Mouse (Mus musculus): ENCODE data around the gene Ly6f. TPM values are rescaled to one million over a fixed set of nuclear protein-coding genes. Genes with fewer than 3 reads are reported as not detected.

Gene Ly6f
- polyA plus RNA-seq (2015; fragmentation: Nextera tagmentation; extraction: Ambion mirVana) = not detected in 2 replicates

DNA sequence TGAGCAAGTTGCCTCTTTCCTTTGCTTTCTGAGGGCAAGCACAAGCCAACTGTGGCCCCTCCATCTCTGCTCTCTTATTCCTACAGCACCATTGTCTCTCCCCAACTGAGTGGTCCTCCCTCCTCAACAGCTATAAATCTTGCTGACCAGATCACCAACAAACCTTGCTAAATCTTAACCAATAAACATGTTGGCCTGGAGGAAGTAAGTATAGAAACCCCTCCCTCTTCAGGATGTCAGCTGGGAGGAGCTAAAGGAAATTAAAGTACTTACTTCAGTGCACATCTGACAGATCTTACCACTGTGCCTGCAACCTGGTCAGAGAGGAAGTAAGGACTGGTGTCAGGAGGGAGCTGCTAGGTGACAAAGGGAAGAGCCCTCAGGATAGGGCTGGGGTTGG, at the start of gene Ly6f:
Ly6f (plus strand) TSS at position 301 of the 400 bp plus-strand sequence.
- Histone ChIP-seq H3K4me2 (replicated peaks) (no peak within 1 kb of the TSS), H3K4me3 (replicated peaks) (no peak within 1 kb of the TSS), H3K9me3 (no peaks in the 10 kb centered on the region), H3K4me1 (replicated peaks) (no peaks in the 10 kb centered on the region), H3K36me3 (no peaks in the 10 kb centered on the region), H3K27ac (no peak within 1 kb of the TSS), H3K27me3 (no peaks in the 10 kb centered on the region), H3K9ac (replicated peaks) (no peak within 1 kb of the TSS)
- no peak for ATAC-seq

GRCm38 (mm10) chr15:75221942-75222341, 46.3 kb upstream of the Ly6f start:
- no peak overlapping the region for H3K9ac ChIP-seq (replicated peaks)
- H3K4me3 ChIP-seq (replicated peaks) = no peak overlapping the region
- H3K27me3 ChIP-seq = no peaks in the 10 kb centered on the region
- H3K4me1 ChIP-seq (replicated peaks) = no peaks in the 10 kb centered on the region
- H3K36me3 ChIP-seq = no peaks in the 10 kb centered on the region
- ATAC-seq = no peak
- H3K27ac ChIP-seq = no peak overlapping the region
- no peak overlapping the region for H3K4me2 ChIP-seq (replicated peaks)
- H3K9me3 ChIP-seq = peaks cover 2% of the 10 kb centered on the region; the same call in 1 of the 2 replicates

DNA sequence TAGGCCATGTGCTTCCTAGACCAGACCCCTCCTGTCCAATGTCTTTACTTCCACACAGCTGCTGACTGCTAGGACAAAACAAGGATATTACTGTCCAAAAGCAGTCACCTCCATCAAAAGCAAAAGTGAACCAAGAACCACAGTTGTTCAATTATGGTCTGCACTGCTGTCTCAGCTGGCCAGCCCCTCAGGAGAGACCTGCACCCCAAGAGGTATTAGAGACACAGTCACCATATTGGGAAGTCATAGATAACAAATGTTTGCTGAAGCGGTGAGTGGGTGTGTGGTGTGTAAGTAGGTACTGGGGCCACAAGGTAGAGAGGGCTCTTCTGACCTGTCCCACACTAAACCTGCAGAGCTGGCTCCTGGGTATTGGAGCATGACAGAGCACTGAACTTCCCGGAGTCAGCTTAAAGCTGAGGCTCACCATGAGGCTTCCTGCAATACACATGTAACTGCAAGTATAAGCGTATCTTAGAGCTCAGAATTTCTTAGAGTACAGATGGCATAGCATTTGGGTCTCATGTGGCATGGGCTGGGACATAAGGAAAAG, 30.4 kb upstream of the Ly6f start:
- no peak overlapping the region for H3K4me2 ChIP-seq (replicated peaks)
- WGBS = 79% methylated on average over 3 of the region's 3 CpGs

DNA sequence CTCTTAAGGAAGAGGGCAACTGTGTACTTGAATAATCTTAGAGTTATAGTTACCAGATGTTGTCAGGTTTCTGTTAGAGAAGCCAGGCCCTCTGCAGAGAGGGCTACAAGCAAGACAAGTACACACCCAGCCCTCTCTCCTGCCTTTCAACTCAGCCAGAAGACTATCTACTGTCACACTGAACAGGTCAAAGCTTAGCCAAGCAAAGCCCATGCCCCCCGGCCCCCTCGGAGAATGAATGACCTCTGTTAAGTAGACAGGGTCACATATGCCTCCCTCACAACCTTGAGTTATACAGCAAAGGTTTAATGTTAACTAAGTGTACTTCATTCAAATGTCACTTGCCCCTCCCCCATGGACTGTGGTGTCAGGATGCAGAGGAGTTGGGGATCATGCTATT, 27.7 kb upstream of the Ly6f start:
- no peaks in the 10 kb centered on the region for H3K4me1 ChIP-seq (replicated peaks)
- H3K36me3 ChIP-seq = no peaks in the 10 kb centered on the region
- H3K27me3 ChIP-seq = no peaks in the 10 kb centered on the region
- H3K9ac ChIP-seq (replicated peaks) = no peak overlapping the region
- H3K27ac ChIP-seq = no peak overlapping the region
- no peak overlapping the region for H3K4me3 ChIP-seq (replicated peaks)
- H3K4me2 ChIP-seq (replicated peaks) = no peak overlapping the region
- no peaks in the 10 kb centered on the region for H3K9me3 ChIP-seq
- WGBS = 89% methylated on average over 2 of the region's 2 CpGs
- no peak for ATAC-seq

More for the DNA sequence above, 30.4 kb upstream of the Ly6f start:
- H3K9ac ChIP-seq (replicated peaks) = no peak overlapping the region
- H3K27ac ChIP-seq = no peak overlapping the region
- H3K4me1 ChIP-seq (replicated peaks) = no peaks in the 10 kb centered on the region
- no peaks in the 10 kb centered on the region for H3K36me3 ChIP-seq
- no peaks in the 10 kb centered on the region for H3K9me3 ChIP-seq
- ATAC-seq = no peak
- H3K27me3 ChIP-seq = no peaks in the 10 kb centered on the region
- H3K4me3 ChIP-seq (replicated peaks) = no peak overlapping the region

- H3K36me3 ChIP-seq = no peaks in the 10 kb centered on the region
- no peak overlapping the region for H3K27ac ChIP-seq
- ATAC-seq = no peak
- H3K27me3 ChIP-seq = no peaks in the 10 kb centered on the region
- 74% methylated on average over 3 of the region's 3 CpGs for WGBS
- H3K4me1 ChIP-seq (replicated peaks) = no peaks in the 10 kb centered on the region
- no peak overlapping the region for H3K4me2 ChIP-seq (replicated peaks)
- no peak overlapping the region for H3K9ac ChIP-seq (replicated peaks)
- no peaks in the 10 kb centered on the region for H3K9me3 ChIP-seq
- no peak overlapping the region for H3K4me3 ChIP-seq (replicated peaks)
Observed at GRCm38 (mm10) chr15:75242756-75243640, 25.2 kb upstream of the Ly6f start.

GRCm38 (mm10) chr15:75254671-75255070, 13.6 kb upstream of the Ly6f start:
- no peak overlapping the region for H3K4me3 ChIP-seq (replicated peaks)
- H3K27me3 ChIP-seq = no peaks in the 10 kb centered on the region
- no peak overlapping the region for H3K4me2 ChIP-seq (replicated peaks)
- H3K4me1 ChIP-seq (replicated peaks) = no peaks in the 10 kb centered on the region
- H3K9me3 ChIP-seq = no peaks in the 10 kb centered on the region
- no peak overlapping the region for H3K9ac ChIP-seq (replicated peaks)
- ATAC-seq = no peak
- WGBS = 87% methylated on average over 3 of the region's 3 CpGs
- H3K27ac ChIP-seq = no peak overlapping the region
- H3K36me3 ChIP-seq = no peaks in the 10 kb centered on the region

DNA sequence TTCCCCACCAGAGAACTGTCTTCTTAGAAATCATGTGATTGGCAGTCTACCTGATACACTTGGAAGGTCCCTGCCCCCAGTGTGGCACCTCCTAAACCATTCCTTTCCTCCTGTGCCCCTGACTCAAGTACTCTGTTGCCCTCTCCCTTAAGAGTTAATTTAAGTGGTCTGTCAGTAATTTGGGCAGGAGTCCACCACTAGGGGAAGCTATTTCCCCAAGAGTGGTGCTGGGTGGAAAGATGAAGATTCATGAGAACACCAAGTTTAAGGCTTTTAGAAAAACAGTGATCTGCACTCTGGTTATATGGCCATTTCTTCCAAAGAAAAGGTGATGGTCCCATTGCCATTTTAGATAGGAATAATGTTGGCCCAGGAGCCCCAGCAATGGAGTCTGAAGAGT, 2.4 kb upstream of the Ly6f start:
- H3K27ac ChIP-seq = no peak overlapping the region
- no peak for ATAC-seq
- H3K27me3 ChIP-seq = no peaks in the 10 kb centered on the region
- no peaks in the 10 kb centered on the region for H3K9me3 ChIP-seq
- H3K4me2 ChIP-seq (replicated peaks) = no peak overlapping the region
- H3K9ac ChIP-seq (replicated peaks) = no peak overlapping the region
- no peaks in the 10 kb centered on the region for H3K36me3 ChIP-seq
- H3K4me3 ChIP-seq (replicated peaks) = no peak overlapping the region
- H3K4me1 ChIP-seq (replicated peaks) = no peaks in the 10 kb centered on the region

- H3K9ac ChIP-seq (replicated peaks) = no peak overlapping the region
- no peaks in the 10 kb centered on the region for H3K4me1 ChIP-seq (replicated peaks)
- H3K4me2 ChIP-seq (replicated peaks) = no peak overlapping the region
- ATAC-seq = no peak
- H3K36me3 ChIP-seq = no peaks in the 10 kb centered on the region
- 63% methylated on average over 1 of the region's 1 CpGs for WGBS
- no peaks in the 10 kb centered on the region for H3K27me3 ChIP-seq
- no peak overlapping the region for H3K27ac ChIP-seq
- no peak overlapping the region for H3K4me3 ChIP-seq (replicated peaks)
- no peaks in the 10 kb centered on the region for H3K9me3 ChIP-seq
Observed at GRCm38 (mm10) chr15:75266626-75267025, 1.6 kb upstream of the Ly6f start.

DNA sequence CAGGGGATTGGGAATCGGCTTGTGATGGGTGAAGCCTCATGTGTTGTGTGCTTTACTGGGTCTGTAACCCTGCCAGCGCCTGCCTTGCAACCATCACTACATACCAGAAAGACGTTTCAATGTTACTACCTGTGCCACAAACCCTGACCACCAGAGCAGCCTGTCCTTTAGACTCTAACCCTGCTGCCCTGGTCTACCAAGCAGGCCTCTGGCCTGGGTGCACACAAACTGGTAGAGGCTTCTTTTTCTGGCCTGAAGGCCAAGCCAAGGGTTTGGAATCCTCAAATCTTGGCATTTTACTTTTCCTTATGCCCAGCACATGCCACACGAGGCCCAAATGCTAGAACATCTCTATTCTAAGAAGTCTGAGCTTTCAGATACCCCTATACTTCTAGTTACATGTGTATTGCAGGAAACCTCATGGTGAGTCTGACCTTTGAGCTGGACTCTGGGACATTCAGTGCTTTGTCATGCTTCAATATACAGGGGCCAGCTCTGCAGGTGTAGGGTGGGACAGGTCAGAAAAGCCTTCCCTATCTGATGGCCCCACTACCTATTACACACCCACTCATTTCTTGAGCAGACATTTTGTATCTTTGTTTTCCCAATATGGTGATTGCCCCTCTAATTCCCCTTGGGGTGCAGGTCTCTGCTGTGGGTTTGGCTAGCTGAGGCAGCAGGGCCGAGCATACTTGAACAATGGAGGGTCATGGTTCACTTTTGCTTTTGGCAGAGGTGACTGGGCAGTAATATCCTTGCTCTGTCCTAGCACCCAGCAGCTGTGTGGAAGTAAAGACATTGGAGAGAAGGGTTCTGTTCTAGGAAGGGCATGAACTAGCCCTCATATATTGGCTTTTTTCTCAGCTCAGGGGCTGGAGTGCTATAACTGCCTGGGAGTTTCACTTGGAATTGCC, 952 bp downstream of the Ly6f start:
- no peak for ATAC-seq
- Histone ChIP-seq H3K27ac (no peak overlapping the region), H3K4me1 (replicated peaks) (no peaks in the 10 kb centered on the region), H3K4me2 (replicated peaks) (no peak overlapping the region), H3K9ac (replicated peaks) (no peak overlapping the region), H3K9me3 (no peaks in the 10 kb centered on the region), H3K36me3 (no peaks in the 10 kb centered on the region), H3K27me3 (no peaks in the 10 kb centered on the region), H3K4me3 (replicated peaks) (no peak overlapping the region)
- WGBS = 71% methylated on average over 5 of the region's 5 CpGs

DNA sequence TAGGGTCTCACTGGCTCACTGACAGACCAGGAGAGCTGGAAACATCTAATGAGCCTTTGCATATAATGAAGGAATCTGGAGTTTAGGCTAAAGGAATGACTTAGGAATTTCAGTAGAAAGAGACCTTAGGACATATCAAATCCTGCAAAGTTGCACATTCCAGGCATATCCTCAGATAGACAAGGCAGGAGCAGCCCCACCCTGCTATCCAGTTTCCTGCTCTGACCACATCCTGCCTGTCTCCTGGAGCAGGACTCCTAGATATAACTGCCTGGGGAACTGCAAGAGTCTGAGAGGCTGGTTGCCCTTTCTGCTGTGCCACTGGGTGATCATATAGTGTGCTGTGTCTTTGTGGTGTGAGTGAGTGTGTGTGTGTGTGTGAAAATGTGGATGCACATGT, 1.9 kb downstream of the Ly6f start:
- no peaks in the 10 kb centered on the region for H3K9me3 ChIP-seq
- no peak overlapping the region for H3K9ac ChIP-seq (replicated peaks)
- H3K4me2 ChIP-seq (replicated peaks) = no peak overlapping the region
- H3K27ac ChIP-seq = no peak overlapping the region
- H3K36me3 ChIP-seq = no peaks in the 10 kb centered on the region
- no peaks in the 10 kb centered on the region for H3K27me3 ChIP-seq
- ATAC-seq = no peak
- H3K4me1 ChIP-seq (replicated peaks) = no peaks in the 10 kb centered on the region
- H3K4me3 ChIP-seq (replicated peaks) = no peak overlapping the region

GRCm38 (mm10) chr15:75270691-75271362, 2.6 kb downstream of the Ly6f start:
- H3K4me1 ChIP-seq (replicated peaks) = no peaks in the 10 kb centered on the region
- no peak overlapping the region for H3K9ac ChIP-seq (replicated peaks)
- H3K27me3 ChIP-seq = no peaks in the 10 kb centered on the region
- no peak overlapping the region for H3K4me2 ChIP-seq (replicated peaks)
- no peaks in the 10 kb centered on the region for H3K9me3 ChIP-seq
- H3K4me3 ChIP-seq (replicated peaks) = no peak overlapping the region
- 87% methylated on average over 3 of the region's 3 CpGs for WGBS
- H3K36me3 ChIP-seq = no peaks in the 10 kb centered on the region
- H3K27ac ChIP-seq = no peak overlapping the region
- ATAC-seq = no peak

GRCm38 (mm10) chr15:75271426-75271825, 3.2 kb downstream of the Ly6f start:
- Histone ChIP-seq H3K4me3 (replicated peaks) (no peak overlapping the region), H3K27ac (no peak overlapping the region), H3K9ac (replicated peaks) (no peak overlapping the region), H3K4me1 (replicated peaks) (no peaks in the 10 kb centered on the region), H3K4me2 (replicated peaks) (no peak overlapping the region), H3K9me3 (no peaks in the 10 kb centered on the region), H3K36me3 (no peaks in the 10 kb centered on the region), H3K27me3 (no peaks in the 10 kb centered on the region)
- ATAC-seq = no peak
- WGBS = 69% methylated on average over 1 of the region's 1 CpGs

Measured in midbrain, embryonic 13.5 days (tissue).